ENCODE assay signal across 10 mouse cellular contexts in genomic region chr10:107493580-107494474, GRCm38 (mm10). TPM values are rescaled to one million over a fixed set of nuclear protein-coding genes. Genes with fewer than 3 reads are reported as not detected.
A peak's percentile ranks its signal among the peaks of the same experiment; 100 is the strongest.
DNase-seq lines count a peak whose midpoint lies in the region; ATAC-seq and TF ChIP-seq lines count a peak whose summit lies in the region.
"Had no signal": no experiment of that assay in that cellular context is flagged by ENCODE, and none has a peak within 500 bp of the region (broad histone marks: within the 10 kb centered on the region; RNA-seq: fewer than 3 reads in every experiment).

No protein-coding gene starts in this region.

- ATAC-seq in heart, embryonic 11.5 days (replicated peaks; ENCODE audit: insufficient number of reproducible peaks, low FRiP score, low TSS enrichment) = no peak
- peak; percentile 33 to 34; a peak in 2 of 4 replicates for ATAC-seq in hematopoietic stem cell, adult 5-6 weeks (replicated peaks in 1 of 2; ENCODE audit: insufficient read depth in 1 of 2, low FRiP score in 2 of 2, low TSS enrichment in 1 of 2, low read depth in 1 of 2, poor library complexity in 2 of 2, severe bottlenecking in 2 of 2)
- peak; percentile 83 for ATAC-seq in midbrain, embryonic 11.5 days (ENCODE audit: low FRiP score)

- no peak for DNase-seq in heart, postnatal 10 days
- DNase-seq in ES-E14 (ENCODE audit: low read depth, low spot score) = peak; percentile 9
- DNase-seq in midbrain, embryonic 11.5 days (ENCODE audit: low spot score, missing footprints) = no peak
- DNase-seq in adrenal gland, postnatal 14 days = no peak
- no peak for DNase-seq in B cell, adult 2 months
- no peak for DNase-seq in spleen, adult 12 weeks (ENCODE audit: low spot score)
- DNase-seq: adrenal gland, postnatal 10 days had no signal

- no peaks in the 10 kb centered on the region for H3K36me3 ChIP-seq in heart, embryonic 11.5 days (ENCODE audit: control insufficient read depth, insufficient read depth, low read length)
- no peaks in the 10 kb centered on the region for H3K36me3 ChIP-seq in ES-E14 (ENCODE audit: control insufficient read depth, insufficient read depth, low read length, poor library complexity, severe bottlenecking)
- no peaks in the 10 kb centered on the region for H3K36me3 ChIP-seq in midbrain, embryonic 11.5 days (ENCODE audit: control insufficient read depth, insufficient read depth, low read length)

- H3K4me2 ChIP-seq in heart, embryonic 11.5 days = peak overlapping the region; percentile 58
- peak overlapping the region; percentile 29 for H3K4me2 ChIP-seq in midbrain, embryonic 11.5 days

- no peak overlapping the region for H3K27ac ChIP-seq in heart, embryonic 11.5 days (ENCODE audit: low read depth, low read length)
- H3K27ac ChIP-seq in ES-E14 (ENCODE audit: insufficient read depth, low read depth, low read length, poor library complexity, severe bottlenecking) = no peak overlapping the region
- H3K27ac ChIP-seq in midbrain, embryonic 11.5 days (ENCODE audit: low read depth, low read length) = no peak overlapping the region

- in situ Hi-C loops in ES-E14 (cut with MboI; ENCODE audit: low sequenced_read_pairs in 2 of 2, unreplicated experiment in 2 of 2) = no loop called here

- peak overlapping the region; percentile 31 for H3K4me3 ChIP-seq in heart, embryonic 11.5 days (ENCODE audit: low read depth, low read length)
- peak overlapping the region in 1 of 2 experiments; percentile 24; a peak in 1 of 4 replicates for H3K4me3 ChIP-seq in ES-E14 (ENCODE audit: insufficient read depth in 1 of 2, low read depth in 1 of 2, low read length in 2 of 2, poor library complexity in 1 of 2, severe bottlenecking in 1 of 2)
- H3K4me3 ChIP-seq in midbrain, embryonic 11.5 days (ENCODE audit: low read depth, low read length) = 0 out of 2 replicates have a peak overlapping the region, but pooled peaks have one; percentile 2

- H3K9ac ChIP-seq in heart, embryonic 11.5 days (ENCODE audit: low read depth, low read length) = peak overlapping the region; percentile 50; the same call in 1 of the 2 replicates
- H3K9ac ChIP-seq in ES-E14 (ENCODE audit: insufficient read depth, low read depth, low read length, poor library complexity, severe bottlenecking) = no peak overlapping the region
- H3K9ac ChIP-seq in midbrain, embryonic 11.5 days (ENCODE audit: low read length) = 0 out of 2 replicates have a peak overlapping the region, but pooled peaks have one; percentile 20

- WGBS in heart, embryonic 11.5 days (ENCODE audit: insufficient replicate concordance) = 42% methylated on average over 20 of the region's 20 CpGs
- 48% methylated on average over 19 of the region's 20 CpGs for WGBS in midbrain, embryonic 11.5 days

- no peaks in the 10 kb centered on the region for H3K27me3 ChIP-seq in heart, embryonic 11.5 days (ENCODE audit: control insufficient read depth, insufficient read depth, low read length)
- no peaks in the 10 kb centered on the region for H3K27me3 ChIP-seq in midbrain, embryonic 11.5 days (ENCODE audit: control insufficient read depth, insufficient read depth, low read length)

- no peaks in the 10 kb centered on the region for H3K9me3 ChIP-seq in heart, embryonic 11.5 days (replicated peaks; ENCODE audit: control insufficient read depth, low read length)
- no peaks in the 10 kb centered on the region for H3K9me3 ChIP-seq in ES-E14 (ENCODE audit: control insufficient read depth, insufficient read depth, low read depth, low read length)
- no peaks in the 10 kb centered on the region for H3K9me3 ChIP-seq in midbrain, embryonic 11.5 days (ENCODE audit: control insufficient read depth, low read length)

- H3K4me1 ChIP-seq in heart, embryonic 11.5 days (ENCODE audit: control insufficient read depth, insufficient read depth, low read length) = no peaks in the 10 kb centered on the region
- no peaks in the 10 kb centered on the region for H3K4me1 ChIP-seq in ES-E14 (ENCODE audit: control insufficient read depth in 2 of 2, insufficient read depth in 2 of 2, low read length in 2 of 2, poor library complexity in 1 of 2)
- H3K4me1 ChIP-seq in midbrain, embryonic 11.5 days (ENCODE audit: control insufficient read depth, insufficient read depth, low read length) = no peaks in the 10 kb centered on the region

- intact Hi-C loops in heart, postnatal 10 days (cut with DNase I) = no loop called here

TF ChIP-seq in ES-E14, 5 proteins besides CTCF, POLR2A, EP300 and RAD21:
- peak; percentile 79; the same call in 1 of the 2 replicates for TF ChIP-seq ZNF384 (IDR thresholded peaks at IDR 0.05; ENCODE audit: low read depth, low read length)
- TF ChIP-seq MAFK (IDR thresholded peaks at IDR 0.05; ENCODE audit: insufficient read depth, low read depth, low read length) = no peak
- TF ChIP-seq HCFC1 (IDR thresholded peaks at IDR 0.05; ENCODE audit: borderline replicate concordance, insufficient read depth, low read length) = no peak

RNA-seq across cellular contexts. Expression of gene Myf6, which starts 0.7 kb away (rescaled TPM):
- polyA plus RNA-seq in heart, embryonic 11.5 days (2014; fragmentation: Nextera tagmentation; extraction: Ambion mirVana) = not detected in 2 replicates
- not detected for total RNA-seq in heart, postnatal 10 days (2021)
- not detected in 2 replicates for total RNA-seq in ES-E14 (2012; rRNA removed)
- not detected in 2 replicates for total RNA-seq in hematopoietic stem cell, adult 5-6 weeks (2017)
- polyA plus RNA-seq in midbrain, embryonic 11.5 days (2014; fragmentation: Nextera tagmentation; extraction: Ambion mirVana) = 0.12 TPM in 1 of 2 replicates, not detected in the other
- not detected in 2 replicates for total RNA-seq in adrenal gland, postnatal 14 days (2021)
- total RNA-seq: layer of hippocampus, postnatal 25 days had no signal

RNA-seq across cellular contexts. Expression of gene Myf5, which starts 7.9 kb away (rescaled TPM):
- polyA plus RNA-seq in heart, embryonic 11.5 days (2014; fragmentation: Nextera tagmentation; extraction: Ambion mirVana) = 0.56 and 0.87 TPM in 2 replicates
- total RNA-seq in heart, postnatal 10 days (2021) = not detected
- total RNA-seq in ES-E14 (2012; rRNA removed) = not detected in 2 replicates
- total RNA-seq in hematopoietic stem cell, adult 5-6 weeks (2017) = not detected in 2 replicates
- polyA plus RNA-seq in midbrain, embryonic 11.5 days (2014; fragmentation: Nextera tagmentation; extraction: Ambion mirVana) = 0.44 and 0.83 TPM in 2 replicates
- not detected in 2 replicates for total RNA-seq in adrenal gland, postnatal 14 days (2021)
- total RNA-seq: layer of hippocampus, postnatal 25 days had no signal
